Mouse (Mus musculus): ENCODE data around the gene Ndufs7. TPM values are rescaled to one million over a fixed set of nuclear protein-coding genes. Genes with fewer than 3 reads are reported as not detected.
A peak's percentile ranks its signal among the peaks of the same experiment; 100 is the strongest.

Gene Ndufs7
- total RNA-seq, 2 experiments from 2014 or later = 266 to 279 TPM

DNA sequence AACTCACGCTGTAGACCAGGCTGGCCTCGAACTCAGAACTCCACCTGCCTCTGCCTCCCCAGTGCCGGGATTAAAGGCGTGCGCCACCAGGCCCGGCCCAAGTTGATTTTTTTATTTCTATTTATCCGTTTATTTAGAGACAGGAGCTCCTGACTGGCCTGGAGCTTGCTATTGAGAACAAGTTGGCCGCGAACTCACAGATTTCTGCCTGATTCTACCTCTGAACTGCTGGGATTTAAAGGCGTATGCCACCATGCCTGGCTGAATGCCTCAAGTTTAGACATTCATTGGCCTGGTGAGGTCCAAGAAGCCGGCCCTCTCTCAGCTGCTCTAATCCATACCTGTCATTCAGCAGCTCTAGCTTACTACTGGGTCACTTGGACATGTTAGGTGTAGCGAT is 13.2 kb downstream of the Ndufs7 start:
- no peak for DNase-seq

DNA sequence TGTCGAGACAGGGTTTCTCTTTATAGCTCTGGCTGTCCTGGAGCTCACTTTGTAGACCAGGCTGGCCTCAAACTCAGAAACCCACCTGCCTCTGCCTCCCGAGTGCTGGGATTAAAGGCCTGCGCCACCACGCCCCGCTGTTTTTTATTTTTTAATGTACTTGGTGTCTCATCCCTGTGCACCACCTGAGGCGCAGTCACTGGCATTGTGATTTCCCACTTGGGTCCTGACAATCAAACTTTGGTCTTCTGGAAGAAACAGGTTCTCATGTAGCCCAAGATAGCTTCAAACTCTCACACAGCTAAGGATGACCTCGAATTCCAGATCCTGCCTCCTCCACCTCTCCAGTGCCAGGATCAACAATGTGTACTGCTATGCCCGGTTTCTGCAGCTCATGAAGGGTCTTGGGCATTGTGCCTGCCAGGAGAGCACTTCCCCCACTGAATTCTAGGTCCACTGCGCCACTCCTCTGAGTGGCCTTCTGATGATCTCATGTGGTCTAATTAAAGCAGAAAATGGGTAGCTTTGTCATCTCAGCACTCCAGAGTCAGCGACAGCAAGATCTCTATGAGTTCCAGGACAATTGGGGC is 13.9 kb downstream of the Ndufs7 start:
- DNase-seq = no peak

DNA sequence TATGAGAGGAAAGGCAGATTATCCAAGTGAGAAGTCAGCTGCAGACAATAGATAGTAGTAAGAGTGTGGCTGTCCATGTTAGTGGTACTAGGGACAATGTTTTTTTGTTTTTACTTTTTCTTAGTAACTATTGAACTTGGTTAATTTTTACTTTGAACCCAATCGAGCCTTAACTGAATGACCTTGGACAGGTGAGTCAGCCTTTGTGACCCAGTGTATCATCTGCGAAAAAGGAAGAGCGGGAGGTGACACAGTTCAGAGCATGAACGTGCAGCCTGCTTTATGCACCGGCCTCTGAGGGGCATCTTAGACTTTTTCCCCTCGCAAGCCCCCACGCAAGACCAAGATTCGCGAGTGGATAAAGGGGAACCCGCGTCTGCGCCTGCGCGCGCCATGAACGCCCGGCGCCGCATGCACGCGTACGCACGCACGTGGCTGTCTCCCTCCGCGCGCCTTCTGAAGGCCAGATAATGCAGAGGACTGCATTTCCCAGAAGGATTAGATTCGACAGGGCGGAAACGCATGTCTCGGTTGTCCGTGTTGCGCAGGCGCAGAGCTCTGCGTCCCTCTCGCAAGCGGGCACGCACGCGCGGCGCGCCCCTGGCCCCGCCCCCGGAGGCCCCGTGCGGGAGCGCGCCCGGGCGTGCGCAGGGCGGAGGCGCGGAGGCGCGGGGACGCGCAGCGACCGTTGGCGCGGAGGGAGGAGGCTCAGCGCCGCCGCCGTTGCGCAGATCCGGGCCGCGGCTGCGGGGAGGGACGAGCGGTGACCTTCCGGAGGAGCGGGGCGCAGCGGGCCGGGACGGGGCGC is 15.6 kb downstream of the Ndufs7 start:
- DNase-seq = peak; percentile 99 to 100

DNA sequence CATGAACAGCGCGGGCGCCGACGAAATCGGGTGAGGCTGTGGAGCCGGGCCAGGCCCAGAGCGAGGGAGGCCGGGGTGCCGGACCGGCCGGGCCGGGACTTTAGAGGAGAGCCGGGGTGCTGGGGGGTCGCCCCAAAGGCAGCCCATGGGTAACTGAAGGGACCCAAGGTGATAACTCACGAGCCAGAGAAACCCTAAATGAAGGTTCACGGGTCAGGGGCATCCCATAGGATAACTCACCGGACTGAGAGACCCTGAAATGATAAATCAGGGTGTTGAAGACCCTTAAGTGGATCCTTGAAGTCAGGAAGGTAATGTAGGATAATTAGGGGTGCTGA is 16.2 kb downstream of the Ndufs7 start:
- no peak for DNase-seq

DNA sequence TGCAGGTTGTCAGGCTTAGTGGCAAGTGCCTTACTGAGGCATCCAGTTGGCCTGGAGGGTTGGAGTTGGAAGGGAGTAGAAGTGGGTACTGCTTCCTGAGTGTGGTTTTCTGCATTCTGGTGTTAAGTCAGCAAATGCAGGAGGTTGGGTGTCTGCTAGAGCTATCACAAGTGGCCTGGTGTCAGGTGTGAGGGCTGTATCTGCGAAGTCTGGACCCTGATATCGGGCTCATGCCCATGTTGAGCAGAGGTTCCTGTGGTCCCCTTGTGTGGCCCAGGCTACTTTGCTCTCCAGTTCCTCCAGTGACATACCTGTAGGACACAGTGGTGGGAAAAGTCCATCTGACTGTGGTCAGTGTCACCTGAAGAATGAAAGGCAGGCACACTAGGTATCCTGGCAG is 21.2 kb downstream of the Ndufs7 start:
- DNase-seq = no peak

DNA sequence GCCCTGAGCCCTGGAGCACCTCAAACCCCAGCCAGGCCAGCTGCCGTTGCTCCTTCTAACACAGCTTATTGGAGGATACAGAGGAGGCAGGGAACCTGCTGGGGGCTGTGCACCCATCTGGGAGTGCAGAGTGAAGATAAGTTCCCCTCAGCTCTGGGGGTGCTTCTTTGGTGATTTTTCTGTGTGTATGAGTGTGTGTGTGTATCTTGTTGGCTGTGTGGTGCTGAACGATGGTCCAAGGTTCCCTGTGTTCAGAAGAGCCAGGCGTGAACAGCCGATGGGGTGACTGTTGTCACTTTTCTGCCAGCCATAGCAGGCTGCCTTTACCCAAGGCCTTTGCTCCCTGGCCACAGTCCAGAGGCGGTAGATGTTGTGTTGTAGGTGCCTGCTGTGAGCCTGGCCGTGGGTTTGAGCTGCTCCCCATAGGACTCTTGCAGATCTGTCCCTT is 21.8 kb downstream of the Ndufs7 start:
- peak; percentile 75 for DNase-seq

DNA sequence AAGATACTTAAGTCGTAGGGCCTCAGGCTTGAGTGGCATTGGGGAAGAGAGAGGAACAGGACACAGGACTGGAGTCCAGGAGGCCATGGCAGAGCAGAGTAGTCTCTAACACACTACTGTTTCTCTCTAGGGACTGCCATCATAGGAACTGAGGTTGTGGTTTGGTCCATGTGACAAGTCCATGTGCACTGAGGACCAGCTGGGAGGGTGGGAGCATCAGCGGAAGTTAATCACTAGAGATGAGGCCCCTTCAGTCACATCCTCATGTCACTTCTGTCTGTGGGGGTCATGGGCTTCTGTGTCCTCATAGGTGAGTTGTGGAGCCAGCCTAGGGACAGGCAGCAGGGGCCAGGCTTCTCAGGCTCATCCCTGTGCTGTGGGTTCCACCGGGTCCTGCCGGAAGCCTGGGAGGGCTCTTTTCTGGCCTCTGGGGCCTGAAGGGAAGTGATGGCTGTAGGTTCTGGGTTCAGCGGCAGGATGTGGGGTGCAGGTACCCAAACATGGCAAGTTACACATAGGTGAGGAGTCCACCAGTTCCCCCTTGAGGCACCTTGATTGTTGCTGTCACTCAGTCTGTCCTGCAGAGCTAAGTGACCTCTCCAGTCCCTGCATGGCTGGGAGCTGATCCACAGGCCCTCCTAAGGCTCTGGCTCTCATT is 22.4 kb downstream of the Ndufs7 start:
- DNase-seq = no peak

DNA sequence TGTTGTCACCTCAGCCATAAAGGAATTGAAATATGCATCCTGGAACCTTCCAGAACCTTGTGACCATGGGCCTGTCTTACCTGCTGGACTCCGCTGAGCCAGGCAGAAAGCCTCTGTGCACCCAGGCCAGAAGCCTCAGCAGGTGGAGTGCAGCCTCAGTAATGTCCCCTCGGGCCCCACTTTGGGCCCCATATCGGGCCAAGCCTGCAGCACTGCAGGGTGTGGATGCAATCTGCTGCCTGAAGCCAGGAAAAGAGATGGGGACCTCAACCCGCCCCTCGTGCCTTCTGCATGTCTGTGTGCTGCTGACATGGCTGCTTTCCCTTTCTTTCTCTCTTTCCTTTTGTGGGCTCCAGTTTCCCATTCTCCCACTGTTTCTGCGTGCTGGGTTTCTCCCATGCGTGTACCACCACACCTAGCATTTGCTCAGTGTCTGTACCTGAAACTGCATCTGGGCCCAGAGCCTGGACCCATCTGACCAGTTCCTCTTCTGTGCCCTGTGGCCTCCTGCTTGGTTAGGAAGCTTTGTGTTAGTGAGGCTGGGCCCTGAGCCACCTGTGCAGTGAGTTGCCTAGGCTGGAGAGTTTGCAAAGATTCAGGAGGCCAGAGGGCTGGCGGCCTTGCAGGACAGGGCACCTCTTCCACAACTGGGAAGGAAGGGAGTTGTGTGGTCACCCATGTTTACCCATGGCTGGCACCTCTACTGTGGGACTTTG is 23.1 kb downstream of the Ndufs7 start:
- no peak for DNase-seq

DNA sequence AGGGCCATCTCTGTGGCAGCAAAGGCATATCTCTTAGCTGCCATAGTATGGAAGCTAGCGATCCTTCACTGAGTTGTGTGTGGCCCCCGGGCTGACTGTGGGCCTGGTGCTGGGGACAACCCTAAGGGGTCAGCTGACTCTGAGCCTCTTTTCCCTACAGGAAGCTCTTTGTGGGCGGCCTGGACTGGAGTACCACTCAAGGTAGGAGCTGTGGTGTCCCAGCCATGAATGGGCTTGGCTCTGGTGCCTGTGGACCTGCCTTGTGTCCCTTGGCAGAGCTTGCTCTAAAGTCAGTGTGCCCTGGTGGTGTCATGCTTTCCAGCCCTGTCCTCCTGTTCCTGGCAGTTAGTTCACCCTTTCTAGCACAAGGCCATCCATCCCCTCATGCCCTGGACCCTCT is 24.9 kb downstream of the Ndufs7 start:
- DNase-seq = no peak

DNA sequence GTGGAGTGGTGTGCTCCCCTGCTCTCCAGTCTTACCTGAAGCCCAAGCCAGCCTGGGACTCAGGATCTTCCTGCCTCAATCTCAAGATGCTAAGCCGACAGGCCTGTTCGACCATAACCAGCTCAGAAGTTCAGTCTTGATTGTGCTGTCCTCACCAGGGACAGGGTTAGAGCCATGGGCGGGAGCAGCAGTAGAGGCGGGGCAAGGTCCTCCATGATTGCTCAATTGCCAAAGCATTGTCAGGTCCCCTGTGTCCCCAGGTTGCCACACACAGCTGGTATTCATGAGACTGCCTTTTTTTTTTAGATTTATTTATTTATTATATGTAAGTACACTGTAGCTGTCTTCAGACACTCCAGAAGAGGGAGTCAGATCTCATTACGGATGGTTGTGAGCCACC is 27.3 kb downstream of the Ndufs7 start:
- DNase-seq = peak in 1 of 2 experiments; percentile 36

DNA sequence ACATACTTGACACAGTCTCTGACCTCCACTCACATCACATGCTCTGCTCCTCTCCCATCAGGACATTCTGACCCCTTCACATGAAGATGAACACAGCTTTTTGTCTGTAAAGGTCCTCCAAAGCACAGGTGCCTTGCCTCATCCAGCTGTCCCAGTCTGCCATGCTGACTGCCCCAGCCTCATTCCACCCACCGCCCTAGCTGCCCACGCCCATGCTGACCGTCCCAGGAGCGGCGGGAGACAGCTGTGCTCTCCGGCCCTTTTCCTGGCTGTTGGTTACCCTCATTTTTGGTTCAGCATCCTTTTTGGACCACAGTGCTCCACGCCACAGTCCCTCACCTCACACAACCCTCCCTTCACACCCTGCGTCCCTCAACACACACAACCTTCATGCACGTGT is 29.5 kb downstream of the Ndufs7 start:
- DNase-seq = no peak

DNA sequence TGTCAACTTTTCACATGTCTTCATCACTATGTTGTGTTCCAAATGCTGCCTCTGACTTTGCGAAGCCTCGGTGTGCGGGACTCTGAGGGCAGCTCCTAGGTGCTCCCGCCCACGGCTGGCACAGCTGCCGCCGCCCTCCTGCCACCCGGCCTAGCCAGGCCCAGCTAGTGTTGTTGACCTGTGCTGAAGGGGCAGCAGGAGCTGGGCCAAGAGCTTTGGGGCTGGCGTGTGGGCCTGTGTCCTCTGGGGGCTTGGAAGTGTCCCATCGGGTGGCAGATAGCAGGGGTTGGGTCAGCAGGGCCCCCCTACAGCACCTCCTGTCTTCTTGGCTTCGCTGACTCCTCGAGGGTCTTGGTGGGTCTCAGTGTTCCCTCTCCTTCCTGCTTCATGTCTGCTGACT is 30.4 kb downstream of the Ndufs7 start:
- no peak for DNase-seq

DNA sequence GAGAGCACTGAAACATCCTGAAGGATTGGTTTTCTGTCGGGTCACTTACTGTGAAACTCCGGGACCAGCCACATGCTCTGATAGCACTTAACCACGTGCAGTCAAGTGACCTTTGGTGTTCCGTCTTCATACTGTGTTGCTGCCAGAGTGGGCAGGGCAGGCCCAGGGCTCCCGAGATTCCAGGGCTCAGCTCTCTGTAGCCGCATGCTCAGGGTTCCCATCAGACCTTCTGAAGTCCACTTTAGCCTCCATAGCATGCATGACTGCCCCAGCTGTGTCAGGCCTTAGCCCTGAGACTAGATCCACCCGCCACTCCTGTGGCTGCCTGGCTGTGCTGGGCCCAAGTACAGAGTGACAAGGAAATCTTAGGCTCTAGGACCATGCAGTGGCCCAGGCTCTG is 32.4 kb downstream of the Ndufs7 start:
- peak; percentile 70 to 73 for DNase-seq

DNA sequence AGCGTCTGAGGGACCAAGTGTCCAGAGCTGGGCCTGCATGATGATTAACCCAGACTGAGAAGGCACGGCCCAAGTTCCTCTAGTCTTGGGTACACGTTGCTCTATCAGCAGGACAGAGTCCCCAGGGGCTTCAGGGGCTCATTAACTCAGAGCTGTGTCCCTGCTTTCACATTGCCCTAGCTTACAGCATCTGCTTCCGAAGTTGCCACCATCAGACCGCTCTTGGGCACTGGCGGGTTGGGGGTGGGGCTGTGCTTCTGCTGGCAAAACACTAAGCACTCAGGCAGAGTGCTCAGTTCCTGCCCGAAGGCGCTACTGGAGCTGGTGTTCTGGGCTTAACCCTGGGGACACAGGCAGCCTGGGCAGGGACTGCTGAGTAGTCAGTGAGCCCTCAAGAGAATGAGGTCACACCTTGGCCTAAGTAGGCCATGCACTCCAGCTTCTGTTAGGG is 33.0 kb downstream of the Ndufs7 start:
- peak; percentile 53 to 81 for DNase-seq

DNA sequence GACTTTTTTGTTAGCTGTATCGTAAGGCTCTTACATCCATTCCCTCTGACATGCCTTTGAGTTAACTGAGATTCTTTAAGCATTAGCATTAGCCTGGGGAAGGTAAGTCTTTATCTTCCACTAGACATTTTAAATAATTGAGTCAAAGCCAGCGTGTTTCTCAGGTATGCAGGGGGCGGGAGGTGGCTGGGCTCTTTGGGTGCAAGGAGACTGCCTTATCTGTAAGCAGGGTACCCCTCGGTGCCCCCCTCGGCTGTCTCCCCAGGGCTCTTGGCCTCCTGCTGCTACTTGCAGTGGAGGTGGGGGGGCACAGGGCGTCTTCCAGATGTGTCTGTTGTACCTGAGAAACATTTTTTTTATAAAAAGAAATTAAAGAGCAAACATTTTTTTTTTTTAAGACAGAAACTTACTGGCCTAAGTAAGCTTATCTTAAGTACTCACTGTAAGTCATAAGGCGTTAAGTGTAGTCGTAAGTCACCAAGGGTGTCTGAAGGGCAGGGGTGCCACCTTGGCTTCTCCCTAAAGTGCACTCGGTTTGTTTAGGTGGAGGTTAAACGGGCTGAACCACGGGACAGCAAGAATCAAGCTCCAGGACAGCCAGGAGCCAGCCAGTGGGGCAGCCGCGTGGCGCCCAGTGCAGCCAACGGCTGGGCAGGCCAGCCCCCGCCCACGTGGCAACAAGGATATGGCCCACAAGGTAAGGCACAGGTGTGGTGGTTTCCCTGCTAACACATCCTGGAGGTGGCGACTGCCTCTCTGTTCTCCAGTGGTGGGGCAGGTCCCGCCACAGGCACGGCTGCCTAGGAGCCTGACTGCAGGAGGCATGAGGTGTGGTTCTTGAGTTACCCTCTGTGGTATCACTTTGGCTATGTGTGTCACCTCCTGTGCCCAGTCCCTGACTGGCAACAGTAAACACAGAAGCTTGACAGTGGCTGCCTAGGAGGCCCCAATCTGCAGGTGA is 33.8 kb downstream of the Ndufs7 start:
- no peak for DNase-seq

DNA sequence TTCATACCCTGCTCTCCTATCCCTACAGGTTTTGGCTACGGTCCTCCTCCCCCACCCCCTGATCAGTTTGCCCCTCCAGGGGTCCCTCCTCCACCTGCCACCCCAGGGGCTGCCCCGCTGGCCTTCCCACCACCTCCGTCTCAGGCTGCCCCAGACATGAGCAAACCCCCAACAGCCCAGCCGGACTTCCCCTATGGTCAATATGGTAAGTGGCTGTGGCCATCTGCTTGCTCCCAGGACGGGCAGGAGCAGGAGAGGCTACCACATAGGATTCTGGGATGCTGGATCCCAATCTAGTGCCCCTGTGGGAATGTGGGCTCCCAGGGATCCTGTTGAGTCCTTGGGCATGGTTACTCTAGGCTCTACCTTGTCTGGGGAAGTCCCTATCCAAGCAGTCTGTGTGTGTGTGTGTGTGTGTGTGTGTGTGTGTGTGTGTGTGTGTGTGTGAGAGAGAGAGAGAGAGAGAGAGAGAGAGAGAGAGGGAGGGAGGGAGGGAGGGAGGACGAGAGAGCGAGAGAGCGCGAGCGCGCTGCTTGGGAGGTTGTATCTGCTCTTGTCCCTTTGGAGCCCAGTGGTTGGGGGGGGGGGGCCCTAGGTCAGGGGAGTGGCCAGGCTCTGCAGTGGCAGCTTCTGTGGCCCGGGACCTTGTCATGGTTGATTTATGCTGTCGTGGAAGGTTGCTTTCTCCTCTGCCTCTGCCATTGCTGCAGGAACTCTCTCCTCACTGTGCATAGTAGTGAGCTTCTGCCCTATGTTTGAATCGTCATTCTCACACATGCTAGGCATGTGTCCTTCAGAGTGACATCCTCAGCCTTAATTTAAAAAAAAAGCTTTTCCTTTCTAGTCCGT is 36.5 kb downstream of the Ndufs7 start:
- DNase-seq = peak; percentile 75 to 79

DNA sequence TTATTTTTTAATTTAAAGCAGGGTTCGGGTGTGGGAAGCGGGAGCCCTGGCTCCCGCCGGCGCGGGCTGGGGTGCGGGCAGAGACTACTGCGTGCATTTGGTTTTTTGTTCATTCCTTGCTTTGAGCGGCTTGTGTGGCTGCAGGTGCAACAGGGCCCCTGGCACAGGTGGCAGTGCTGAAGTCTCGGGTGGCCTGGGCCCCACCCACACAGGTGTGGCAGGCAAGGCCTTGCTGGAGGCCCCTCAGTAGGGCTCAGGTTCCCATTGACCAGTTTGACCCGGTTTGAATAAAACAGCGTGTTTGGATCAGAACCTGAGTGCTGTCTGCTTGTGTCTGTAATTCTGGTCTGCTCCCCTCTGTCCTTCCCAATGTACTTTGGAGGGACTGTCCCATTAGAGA is 39.2 kb downstream of the Ndufs7 start:
- DNase-seq = no peak

DNA sequence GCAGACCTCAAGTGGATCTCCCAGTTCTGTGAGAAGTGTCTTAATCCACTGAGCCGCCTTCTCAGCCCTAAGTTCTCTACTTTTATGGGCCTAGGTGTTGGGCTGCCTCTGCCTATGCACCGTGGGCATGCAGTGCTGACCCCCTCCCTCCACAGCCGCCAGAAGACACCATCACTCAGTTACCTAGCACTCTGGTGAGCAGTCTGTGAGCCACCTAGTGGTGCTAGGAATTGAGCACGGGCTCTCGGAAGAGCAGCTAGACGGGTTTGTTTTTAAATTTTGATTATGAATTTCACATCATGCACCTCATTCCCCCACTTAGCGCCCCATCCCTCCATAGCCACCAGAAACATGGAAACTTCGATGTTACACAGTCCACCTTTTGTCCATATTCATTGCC is 39.7 kb downstream of the Ndufs7 start:
- no peak for DNase-seq

DNA sequence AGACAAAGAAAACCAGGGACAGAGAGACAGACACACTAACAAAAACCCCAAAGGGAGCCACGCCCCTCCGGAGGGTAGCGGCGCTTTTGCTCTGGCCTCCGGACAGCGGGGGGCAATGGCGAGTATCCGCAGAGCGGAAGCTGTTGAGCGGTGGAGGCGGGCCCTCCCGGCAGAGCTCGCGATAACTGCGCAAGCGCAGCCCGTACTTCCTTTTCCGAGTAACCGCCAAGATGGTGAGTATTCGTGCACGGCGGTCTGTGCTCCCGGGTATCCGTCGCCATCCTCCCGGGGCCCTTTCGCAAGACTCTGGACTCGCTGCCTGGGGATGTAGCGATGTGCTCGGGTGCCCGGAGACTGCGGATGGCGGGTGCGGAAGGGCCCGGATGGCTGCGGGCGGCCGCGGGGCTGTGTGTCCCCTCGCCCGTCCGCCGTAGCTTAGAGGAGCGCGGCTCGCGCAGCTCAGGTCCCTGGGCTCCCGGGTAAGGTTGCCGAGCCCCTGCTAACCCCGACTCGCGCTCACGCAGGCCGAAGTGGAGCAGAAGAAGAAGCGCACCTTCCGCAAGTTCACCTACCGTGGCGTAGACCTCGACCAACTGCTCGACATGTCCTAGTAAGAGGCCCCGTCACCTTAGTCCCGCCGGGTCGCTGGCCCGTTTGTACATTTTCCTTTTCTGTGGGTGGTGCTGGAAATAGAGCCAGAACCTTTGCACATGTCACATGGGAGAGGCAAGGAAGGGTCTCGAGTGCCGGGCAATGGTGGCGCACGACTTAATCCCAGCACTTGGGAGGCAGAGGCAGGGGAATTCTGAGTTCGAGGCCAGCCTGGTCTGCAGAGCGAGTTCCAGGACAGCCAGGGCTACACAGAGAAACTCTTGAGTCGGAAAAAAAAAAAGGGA is 43.6 kb downstream of the Ndufs7 start, which contains the start of gene Rps15:
Gene Rps15, plus strand, starts transcription at position 203 of the 896 bp plus-strand sequence.
- DNase-seq = peak; percentile 96 to 98
